Mouse (Mus musculus) midbrain, embryonic 11.5 days (tissue): ENCODE data around the gene Stab2. TPM values are rescaled to one million over a fixed set of nuclear protein-coding genes. Genes with fewer than 3 reads are reported as not detected.

Experiments used
- ATAC-seq: fragments of 200-750 bp; cut with Nextera tagmentation; 2 replicates; pipeline ENCODE4 v1.8.0; 2017; ENCODE audit warnings: moderate TSS enrichment, moderate library complexity; ENCODE audit not compliant: low FRiP score
- DNase-seq: peaks from one replicate; pipeline ENCODE4 v3.0.0; 2015; ENCODE audit warnings: low spot score; ENCODE audit errors: missing footprints
- H3K27ac ChIP-seq: fragments of 300-500 bp; sonication (generic); 2 replicates; pipeline ENCODE4 v1.5.1; 2014; ENCODE audit warnings: low read depth, low read length
- H3K27me3 ChIP-seq: fragments of 300-500 bp; sonication (generic); 2 replicates; pipeline ENCODE4 v1.6.1; 2014; ENCODE audit warnings: mild to moderate bottlenecking, low read length, moderate library complexity, mixed read lengths; ENCODE audit not compliant: control insufficient read depth, insufficient read depth
- H3K36me3 ChIP-seq: fragments of 300-500 bp; sonication (generic); 2 replicates; pipeline ENCODE4 v1.6.1; 2014; ENCODE audit warnings: mild to moderate bottlenecking, low read length, moderate library complexity, mixed read lengths; ENCODE audit not compliant: control insufficient read depth, insufficient read depth
- H3K4me1 ChIP-seq: fragments of 300-500 bp; sonication (generic); 2 replicates; pipeline ENCODE4 v1.6.1; 2014; ENCODE audit warnings: low read length; ENCODE audit not compliant: control insufficient read depth, insufficient read depth
- H3K4me2 ChIP-seq: fragments of 300-500 bp; sonication (generic); 2 replicates; pipeline ENCODE4 v1.6.1; 2014; ENCODE audit warnings: mild to moderate bottlenecking, moderate library complexity
- H3K4me3 ChIP-seq: fragments of 300-500 bp; sonication (generic); 2 replicates; pipeline ENCODE4 v1.5.1; 2014; ENCODE audit warnings: low read depth, low read length
- H3K9ac ChIP-seq: fragments of 300-500 bp; sonication (generic); 2 replicates; pipeline ENCODE4 v1.6.1; 2014; ENCODE audit warnings: low read length
- H3K9me3 ChIP-seq: fragments of 300-500 bp; sonication (generic); 2 replicates; pipeline ENCODE4 v1.6.1; 2016; ENCODE audit warnings: low read length; ENCODE audit not compliant: control insufficient read depth
- WGBS: fragments of 180-500 bp; shearing (Covaris S2); extraction: QIAGEN DNeasy Blood & Tissue Kit; methylation state at CpG from one replicate; pipeline ENCODE4 v1.1.7; 2014; 5-methylcytosine and 5-hydroxymethylcytosine counted together
- polyA plus RNA-seq: library from polyadenylated mRNA; unstranded; fragments of >200 nt; fragmentation: Nextera tagmentation; extraction: Ambion mirVana; gene quantifications from 2 replicates; pipeline ENCODE4 v1.2.1, GENCODE M21; 2014

Stab2 gene
- polyA plus RNA-seq, 1 experiment from 2014 or later, result 0.25 TPM

DNA sequence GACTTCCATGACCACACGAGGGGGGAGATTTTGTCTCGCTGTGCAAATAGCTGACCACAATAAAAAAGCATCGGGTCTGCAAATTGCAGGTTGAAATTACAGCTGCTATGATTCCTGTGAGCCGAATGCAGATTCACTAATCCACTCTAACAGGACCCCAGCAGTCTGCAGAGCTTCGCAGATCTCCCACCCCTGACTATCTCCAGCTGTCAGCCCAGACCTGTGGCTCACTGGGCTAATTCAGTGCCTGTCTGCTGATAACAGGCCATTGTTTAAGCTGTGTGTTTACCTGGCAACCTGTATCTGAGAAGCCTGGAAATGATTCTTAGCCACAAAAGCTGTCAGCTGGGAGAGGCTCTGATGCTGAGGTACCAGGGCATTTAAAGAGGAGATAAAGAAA is 29.2 kb upstream of the Stab2 start:
- DNase-seq (peak; percentile 85), ATAC-seq (peak; percentile 70; the same call in 1 of the 2 replicates)
- no peak overlapping the region for H3K4me2 ChIP-seq

DNA sequence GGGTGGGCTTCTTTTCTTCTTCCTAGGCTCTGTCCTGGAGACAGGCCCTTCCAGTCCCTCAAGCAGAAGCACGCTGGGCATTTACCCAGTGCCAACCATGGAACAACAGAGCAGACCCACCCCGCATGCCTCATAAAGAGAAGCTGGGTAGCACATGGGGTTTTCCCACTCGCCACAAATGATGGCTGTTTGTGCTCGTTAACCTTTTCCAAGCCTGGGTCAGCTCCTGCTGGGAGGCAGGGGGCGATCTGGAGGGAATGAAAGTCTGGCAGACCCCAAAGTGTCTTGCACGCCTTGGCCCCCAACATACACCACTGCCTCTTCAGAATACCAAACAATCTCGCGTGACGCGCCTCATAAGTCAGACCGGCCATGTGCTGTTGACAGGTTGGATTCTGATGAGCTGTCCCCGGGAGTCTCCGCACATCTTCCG is 28.5 kb upstream of the Stab2 start:
- ATAC-seq (peak; percentile 48), DNase-seq (peak; percentile 86)
- 52% methylated on average over 14 of the region's 14 CpGs for WGBS
- no peaks in the 10 kb centered on the region for H3K36me3 ChIP-seq
- H3K4me2 ChIP-seq, result no peak overlapping the region
- H3K4me3 ChIP-seq, result no peak overlapping the region
- H3K4me1 ChIP-seq, result peaks cover 18% of the 10 kb centered on the region
- no peaks in the 10 kb centered on the region for H3K9me3 ChIP-seq
- H3K27me3 ChIP-seq, result no peaks in the 10 kb centered on the region
- H3K9ac ChIP-seq, result no peak overlapping the region
- no peak overlapping the region; the same call in 1 of the 2 replicates for H3K27ac ChIP-seq

More for the DNA sequence above, 29.2 kb upstream of the Stab2 start:
- Histone ChIP-seq H3K4me3 (no peak overlapping the region), H3K9ac (no peak overlapping the region; the same call in 1 of the 2 replicates), H3K9me3 (no peaks in the 10 kb centered on the region), H3K27ac (no peak overlapping the region), H3K36me3 (no peaks in the 10 kb centered on the region), H3K27me3 (no peaks in the 10 kb centered on the region), H3K4me1 (peaks cover 18% of the 10 kb centered on the region)
- 41% methylated on average over 5 of the region's 5 CpGs for WGBS

DNA sequence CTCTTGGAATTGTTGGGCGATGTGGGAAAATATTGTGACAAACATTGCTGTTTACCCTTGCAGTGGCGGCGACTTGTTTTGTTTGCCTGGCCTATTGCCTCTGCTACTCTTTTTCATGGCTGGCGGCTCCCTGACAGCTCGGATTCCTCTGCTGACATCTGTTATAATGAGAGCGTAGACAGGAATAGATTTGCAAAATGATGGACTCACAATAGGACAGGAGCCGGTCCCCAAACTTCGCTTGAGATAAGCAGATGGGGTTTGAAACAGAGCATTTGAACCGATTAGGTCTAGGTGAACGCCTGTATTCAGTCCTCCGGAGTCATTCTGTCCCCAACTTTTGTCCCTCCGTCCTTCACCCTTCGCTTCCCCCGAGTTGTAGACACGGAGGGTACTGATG is 28.0 kb upstream of the Stab2 start:
- no peaks in the 10 kb centered on the region for H3K36me3 ChIP-seq
- ATAC-seq (peak; percentile 44), DNase-seq (no peak)
- H3K9me3 ChIP-seq, result no peaks in the 10 kb centered on the region
- no peak overlapping the region for H3K27ac ChIP-seq
- H3K4me2 ChIP-seq, result no peak overlapping the region
- no peak overlapping the region for H3K9ac ChIP-seq
- WGBS, result 55% methylated on average over 15 of the region's 15 CpGs
- H3K4me3 ChIP-seq, result no peak overlapping the region
- peaks cover 18% of the 10 kb centered on the region for H3K4me1 ChIP-seq
- no peaks in the 10 kb centered on the region for H3K27me3 ChIP-seq

DNA sequence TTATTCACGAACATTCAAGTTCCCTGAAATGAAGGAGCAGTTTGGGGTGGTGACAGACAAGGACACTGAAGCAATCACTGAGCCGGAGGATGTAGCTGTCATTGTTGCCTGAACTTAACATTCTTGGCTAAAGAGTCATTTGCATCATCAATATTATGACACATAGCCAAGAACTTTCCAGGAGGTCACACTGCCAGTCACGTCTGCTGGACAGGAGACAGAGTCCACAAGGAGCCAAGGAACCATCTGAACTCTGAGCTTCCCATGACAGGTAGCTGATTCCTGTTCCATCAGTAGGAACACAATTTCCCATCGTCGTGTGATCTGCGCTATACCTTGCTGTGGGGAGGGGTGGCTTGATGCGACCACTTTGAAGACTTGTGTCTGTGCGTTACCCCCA is 24.9 kb upstream of the Stab2 start:
- DNase-seq, result peak; percentile 75
- H3K36me3 ChIP-seq, result no peaks in the 10 kb centered on the region
- WGBS, result 88% methylated on average over 8 of the region's 8 CpGs
- no peaks in the 10 kb centered on the region for H3K9me3 ChIP-seq
- H3K9ac ChIP-seq, result no peak overlapping the region
- ATAC-seq, result no peak
- H3K4me3 ChIP-seq, result no peak overlapping the region
- H3K4me1 ChIP-seq, result peaks cover 18% of the 10 kb centered on the region
- H3K27ac ChIP-seq, result no peak overlapping the region
- no peaks in the 10 kb centered on the region for H3K27me3 ChIP-seq
- no peak overlapping the region for H3K4me2 ChIP-seq

- H3K4me3 ChIP-seq, result no peak overlapping the region
- H3K27ac ChIP-seq, result no peak overlapping the region
- WGBS, result 4% methylated on average over 8 of the region's 10 CpGs
- DNase-seq, result peak; percentile 99
- peak; percentile 85 for ATAC-seq
- no peak overlapping the region for H3K9ac ChIP-seq
- H3K4me2 ChIP-seq, result no peak overlapping the region
- no peaks in the 10 kb centered on the region for H3K36me3 ChIP-seq
- H3K27me3 ChIP-seq, result no peaks in the 10 kb centered on the region
- H3K4me1 ChIP-seq, result no peaks in the 10 kb centered on the region
- no peaks in the 10 kb centered on the region for H3K9me3 ChIP-seq
Observed at GRCm38 (mm10) chr10:87024884-87025283, 17.1 kb upstream of the Stab2 start.

DNA sequence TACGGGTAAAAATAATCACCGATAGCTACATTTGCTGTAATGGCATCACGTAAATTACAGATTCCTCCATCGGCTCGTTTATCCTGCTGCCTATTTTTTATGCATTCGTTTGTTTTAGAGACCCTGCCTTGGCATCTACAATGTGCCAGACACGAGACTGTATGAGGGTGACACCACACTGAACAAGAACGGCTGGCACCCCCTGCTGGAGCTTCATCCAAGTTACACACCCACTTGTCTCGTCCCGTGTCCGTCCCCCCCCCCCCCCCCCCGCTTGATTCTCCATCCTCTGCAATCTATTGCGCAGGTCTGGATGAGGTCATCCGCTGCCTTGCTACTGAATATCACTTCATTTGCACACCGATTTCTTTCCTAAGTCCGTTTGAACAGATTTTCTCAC is 12.9 kb upstream of the Stab2 start:
- H3K27ac ChIP-seq, result no peak overlapping the region
- no peak overlapping the region for H3K9ac ChIP-seq
- WGBS, result 78% methylated on average over 16 of the region's 16 CpGs
- H3K4me2 ChIP-seq, result no peak overlapping the region
- no peaks in the 10 kb centered on the region for H3K27me3 ChIP-seq
- H3K36me3 ChIP-seq, result no peaks in the 10 kb centered on the region
- no peak for DNase-seq
- no peaks in the 10 kb centered on the region for H3K9me3 ChIP-seq
- no peak overlapping the region for H3K4me3 ChIP-seq
- peaks cover 11% of the 10 kb centered on the region for H3K4me1 ChIP-seq
- ATAC-seq, result no peak

DNA sequence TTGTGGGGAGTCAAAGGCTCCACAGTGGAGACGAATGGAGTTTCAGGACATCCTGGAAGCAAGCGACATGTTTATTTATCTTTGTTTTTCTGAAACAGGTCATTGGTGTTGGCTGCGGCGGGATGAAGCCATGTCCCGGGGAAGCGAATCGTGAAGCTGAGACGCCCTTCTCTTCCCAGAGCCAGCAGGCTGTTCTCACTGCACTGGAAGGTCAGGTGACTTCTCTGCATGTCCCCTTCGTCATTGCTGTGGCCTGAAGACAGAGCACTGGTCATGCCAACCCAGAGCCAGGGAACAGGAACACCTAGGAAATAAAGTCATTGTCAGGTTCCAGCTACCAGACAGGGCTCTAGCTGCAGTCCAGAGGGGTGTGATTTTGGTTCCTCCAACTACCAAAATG is 11.1 kb upstream of the Stab2 start:
- no peak overlapping the region for H3K27ac ChIP-seq
- no peaks in the 10 kb centered on the region for H3K9me3 ChIP-seq
- H3K4me2 ChIP-seq, result no peak overlapping the region
- DNase-seq (no peak), ATAC-seq (no peak)
- no peaks in the 10 kb centered on the region for H3K27me3 ChIP-seq
- H3K36me3 ChIP-seq, result no peaks in the 10 kb centered on the region
- H3K9ac ChIP-seq, result no peak overlapping the region
- 83% methylated on average over 9 of the region's 9 CpGs for WGBS
- H3K4me1 ChIP-seq, result peaks cover 11% of the 10 kb centered on the region
- no peak overlapping the region for H3K4me3 ChIP-seq

GRCm38 (mm10) chr10:87016151-87016692 is 8.4 kb upstream of the Stab2 start:
- Histone ChIP-seq H3K4me1 (peaks cover 11% of the 10 kb centered on the region), H3K36me3 (no peaks in the 10 kb centered on the region), H3K4me2 (no peak overlapping the region), H3K4me3 (no peak overlapping the region), H3K9ac (no peak overlapping the region), H3K27me3 (no peaks in the 10 kb centered on the region), H3K27ac (no peak overlapping the region), H3K9me3 (no peaks in the 10 kb centered on the region)
- 31% methylated on average over 9 of the region's 9 CpGs for WGBS
- ATAC-seq (peak; percentile 84), DNase-seq (peak; percentile 89)

GRCm38 (mm10) chr10:87015403-87015802 is 7.6 kb upstream of the Stab2 start:
- H3K4me1 ChIP-seq, result peaks cover 11% of the 10 kb centered on the region
- no peak overlapping the region for H3K27ac ChIP-seq
- ATAC-seq (no peak), DNase-seq (peak; percentile 75)
- no peak overlapping the region for H3K4me2 ChIP-seq
- H3K27me3 ChIP-seq, result no peaks in the 10 kb centered on the region
- H3K36me3 ChIP-seq, result no peaks in the 10 kb centered on the region
- H3K4me3 ChIP-seq, result no peak overlapping the region
- no peak overlapping the region for H3K9ac ChIP-seq
- H3K9me3 ChIP-seq, result no peaks in the 10 kb centered on the region
- WGBS, result 81% methylated on average over 5 of the region's 5 CpGs
